Mouse (Mus musculus): ENCODE results near the gene Gpr142.

Gpr142 gene

GRCm38 (mm10) chr11:114798624-114799023 is at the start of gene Gpr142:
Gene Gpr142 (plus strand): TSS chr11:114798924.
- DNase-seq, result no peak

- no peak for DNase-seq
These were observed 33.6 kb upstream of the Gpr142 start, which contains the start of gene Kif19a for GRCm38 (mm10) chr11:114764820-114765818. Gene Kif19a (plus strand): TSS chr11:114765388.

DNA sequence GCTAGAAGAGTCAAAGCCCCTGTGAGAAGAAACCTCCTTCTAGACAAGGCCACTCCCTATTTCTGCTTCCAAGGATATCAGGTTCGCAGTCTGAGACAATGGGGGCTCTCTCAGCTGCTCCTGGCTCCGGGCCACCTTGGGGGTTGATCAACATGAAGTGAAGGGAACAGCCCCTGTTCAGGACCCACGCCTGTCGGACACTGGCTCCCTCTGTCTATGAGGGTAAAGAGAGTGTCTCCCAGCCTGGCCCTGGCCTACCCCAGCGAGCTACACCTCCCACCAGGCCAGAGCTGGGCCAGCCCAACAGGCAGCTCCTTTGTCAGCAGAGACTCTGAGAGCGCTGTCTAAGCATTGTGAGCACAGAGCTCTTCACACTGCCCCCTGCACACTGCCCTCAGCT is 28.8 kb upstream of the Gpr142 start:
- DNase-seq, result no peak

DNA sequence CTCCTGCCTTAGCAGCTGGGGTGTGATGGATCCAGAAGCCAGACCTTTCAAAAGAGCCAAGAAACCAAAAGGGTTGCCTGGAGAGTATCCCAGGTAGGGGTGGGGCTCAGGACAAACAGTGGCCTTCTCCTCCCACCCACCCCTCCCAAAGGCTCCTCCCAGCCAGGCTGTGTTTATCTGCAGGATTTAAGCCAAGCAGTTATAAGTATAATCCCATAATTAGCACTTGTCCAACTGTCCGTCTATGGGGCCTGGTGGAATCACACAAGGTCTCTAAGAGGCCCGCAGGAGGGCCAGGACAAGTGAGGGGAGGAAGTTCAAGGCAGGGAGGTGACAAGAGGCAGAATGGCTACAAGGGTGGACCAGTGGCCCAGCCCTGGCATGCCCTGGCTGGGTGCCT is 26.8 kb upstream of the Gpr142 start:
- no peak for DNase-seq

GRCm38 (mm10) chr11:114780076-114780475 is 18.6 kb upstream of the Gpr142 start:
- DNase-seq, result no peak

GRCm38 (mm10) chr11:114785892-114786291 is 12.8 kb upstream of the Gpr142 start:
- no peak for DNase-seq

- peak; percentile 49 for DNase-seq
These were observed 12.4 kb upstream of the Gpr142 start for GRCm38 (mm10) chr11:114786326-114786725.

GRCm38 (mm10) chr11:114787611-114788010 is 11.1 kb upstream of the Gpr142 start:
- no peak for DNase-seq

GRCm38 (mm10) chr11:114789061-114789714 is 9.5 kb upstream of the Gpr142 start:
- DNase-seq, result peak; percentile 91

- no peak for DNase-seq
These were observed 9.0 kb upstream of the Gpr142 start for GRCm38 (mm10) chr11:114789716-114790115.

DNA sequence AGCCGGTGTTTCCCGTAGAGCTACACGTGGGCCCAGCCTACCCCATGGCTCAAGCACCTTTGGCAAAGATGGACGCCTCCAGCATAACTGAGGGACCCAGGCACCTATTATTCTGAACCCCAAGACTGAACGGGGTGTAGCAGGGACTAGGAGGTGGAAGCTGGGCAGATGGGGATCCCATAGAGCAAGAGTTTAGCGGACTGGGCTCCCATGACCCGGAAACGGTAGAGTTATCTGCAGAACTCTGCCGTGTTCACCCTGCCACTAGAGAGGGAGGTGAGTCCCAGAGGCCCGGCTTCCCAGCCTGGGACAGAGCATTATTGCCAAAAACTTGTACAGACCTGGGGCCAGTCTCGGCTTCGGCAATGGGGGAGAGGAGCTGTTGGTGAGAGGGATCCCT is 8.6 kb upstream of the Gpr142 start:
- DNase-seq, result no peak

GRCm38 (mm10) chr11:114790841-114791240 is 7.9 kb upstream of the Gpr142 start:
- DNase-seq, result no peak

DNA sequence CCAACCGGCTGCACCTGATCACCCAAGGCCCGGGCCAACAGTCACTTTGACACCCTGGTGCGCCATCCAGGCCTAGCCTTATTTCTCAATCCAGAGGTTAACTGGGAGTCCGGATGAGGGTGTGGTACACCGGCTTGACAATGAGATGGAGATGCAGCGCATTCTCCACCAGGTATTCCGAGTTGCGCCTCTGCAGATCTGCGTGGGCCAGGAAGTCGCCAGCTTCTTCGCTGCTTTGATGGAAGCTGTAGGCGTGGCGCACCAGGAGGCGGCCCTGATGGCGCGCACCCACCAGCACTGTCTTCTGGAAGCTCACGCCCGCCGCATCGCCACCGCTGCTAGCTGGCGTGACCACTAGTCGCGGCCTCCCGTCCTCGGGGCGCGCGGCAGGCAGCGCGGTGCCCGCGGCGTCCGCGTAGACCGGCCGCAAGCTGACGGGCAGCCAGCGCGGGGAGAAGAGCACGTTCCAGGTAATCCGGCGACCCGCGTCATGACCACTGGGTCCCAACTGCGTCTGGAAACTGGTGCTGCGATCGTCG is 7.3 kb upstream of the Gpr142 start:
- DNase-seq, result peak; percentile 30

DNA sequence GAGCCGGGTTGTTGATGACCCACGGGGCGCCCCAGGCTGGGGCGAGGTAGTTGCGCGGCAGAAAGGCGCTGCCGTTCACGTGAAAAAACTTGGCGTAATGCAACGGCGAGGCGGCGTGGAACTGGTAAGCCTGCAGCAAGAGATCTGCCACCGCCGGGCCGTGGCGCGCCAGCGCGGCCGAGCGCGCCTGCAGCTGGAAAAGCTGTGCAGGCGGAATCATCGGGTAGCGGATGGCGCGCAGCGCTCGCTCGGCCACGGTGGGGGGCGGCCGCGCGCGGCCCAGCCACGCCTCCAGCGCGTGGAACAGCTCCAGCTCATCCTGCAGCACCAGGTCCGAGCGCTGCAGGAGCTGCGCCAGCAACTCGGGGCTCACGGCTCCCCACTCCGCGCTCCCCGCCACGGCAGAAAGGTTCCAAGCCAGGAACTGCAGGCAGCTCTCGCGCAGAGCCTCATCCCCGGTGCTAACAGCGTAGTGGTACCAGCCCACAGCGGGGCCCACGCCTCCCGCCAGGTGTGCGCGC is 6.8 kb upstream of the Gpr142 start:
- peak; percentile 69 for DNase-seq

DNA sequence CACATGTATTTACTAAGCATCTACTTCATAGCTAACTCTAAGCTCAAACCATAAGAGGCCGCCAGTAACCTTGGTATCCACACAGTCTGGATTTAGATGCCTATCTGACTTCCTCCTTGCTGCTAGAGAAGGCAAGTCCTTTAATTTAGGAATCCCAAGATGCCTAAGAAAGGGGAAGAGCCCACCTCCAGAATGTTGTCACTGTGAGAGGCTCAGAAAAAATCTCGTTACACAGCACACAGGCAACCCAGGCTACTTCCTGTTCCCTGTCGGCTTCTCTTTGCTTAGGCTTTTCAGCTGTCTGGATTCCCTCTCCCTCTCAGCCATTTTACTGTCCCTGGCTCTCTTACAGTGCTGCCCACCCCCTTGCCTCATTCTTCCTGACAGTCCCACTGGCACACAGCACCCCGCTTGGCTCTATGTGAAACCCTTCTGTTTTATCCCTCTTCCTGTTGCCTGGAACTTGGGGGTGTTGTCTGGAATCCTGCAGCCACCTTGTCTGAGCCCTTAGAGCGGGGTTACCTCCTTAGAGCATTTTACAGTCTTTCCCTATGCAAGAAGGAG is 5.7 kb upstream of the Gpr142 start:
- DNase-seq, result no peak

DNA sequence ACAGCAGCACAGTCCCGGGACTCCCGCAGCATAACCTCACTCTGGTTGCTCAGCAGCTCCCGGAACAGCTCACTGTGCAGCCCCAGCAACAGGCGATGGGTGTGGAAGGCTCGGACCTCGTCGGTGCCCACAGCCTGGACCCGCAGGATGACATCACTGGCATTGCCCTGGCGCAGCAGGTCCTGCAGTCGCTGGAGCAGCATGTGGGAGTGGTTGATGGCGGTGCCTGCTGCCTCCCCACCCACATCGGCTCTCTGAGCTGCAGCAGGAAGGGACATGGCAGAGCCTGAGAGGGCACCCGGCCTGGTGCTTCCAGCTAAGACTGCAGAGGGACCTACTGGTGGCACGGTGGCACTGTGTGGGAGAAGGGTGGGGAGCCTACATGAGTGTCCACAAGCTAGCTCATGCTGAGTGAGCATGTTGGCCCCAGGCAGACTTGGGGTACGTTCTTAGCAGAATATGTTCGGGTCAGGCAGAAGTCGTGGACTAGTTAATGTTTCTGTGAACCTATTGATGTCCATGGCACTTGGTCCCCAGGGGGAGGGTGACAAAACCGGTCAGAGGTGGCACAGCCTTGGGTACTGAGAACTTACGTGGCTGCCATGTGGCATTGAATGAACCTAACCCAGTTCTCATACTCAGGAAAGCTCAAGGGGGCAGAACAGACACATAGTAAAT is 4.7 kb upstream of the Gpr142 start:
- DNase-seq, result no peak

DNA sequence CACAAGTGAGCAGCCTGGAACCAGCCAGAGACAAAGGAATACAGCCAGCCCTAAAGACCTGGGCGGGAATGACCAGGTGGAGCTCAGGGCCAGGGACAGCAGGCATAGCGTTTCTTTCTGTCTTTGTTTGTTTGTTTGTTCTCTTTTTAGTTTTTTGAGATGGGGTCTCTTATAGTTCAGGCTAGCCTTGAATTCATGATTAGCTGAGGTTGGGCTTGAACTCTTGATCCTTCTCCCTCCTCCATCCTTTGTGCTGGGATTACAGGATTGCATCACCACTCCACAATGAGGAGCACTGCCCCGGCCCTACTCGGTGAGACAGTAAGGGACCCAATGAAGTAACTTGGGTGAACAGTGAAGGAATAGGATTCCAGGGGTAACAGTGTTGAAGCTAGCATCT is 4.0 kb upstream of the Gpr142 start:
- DNase-seq, result no peak

DNA sequence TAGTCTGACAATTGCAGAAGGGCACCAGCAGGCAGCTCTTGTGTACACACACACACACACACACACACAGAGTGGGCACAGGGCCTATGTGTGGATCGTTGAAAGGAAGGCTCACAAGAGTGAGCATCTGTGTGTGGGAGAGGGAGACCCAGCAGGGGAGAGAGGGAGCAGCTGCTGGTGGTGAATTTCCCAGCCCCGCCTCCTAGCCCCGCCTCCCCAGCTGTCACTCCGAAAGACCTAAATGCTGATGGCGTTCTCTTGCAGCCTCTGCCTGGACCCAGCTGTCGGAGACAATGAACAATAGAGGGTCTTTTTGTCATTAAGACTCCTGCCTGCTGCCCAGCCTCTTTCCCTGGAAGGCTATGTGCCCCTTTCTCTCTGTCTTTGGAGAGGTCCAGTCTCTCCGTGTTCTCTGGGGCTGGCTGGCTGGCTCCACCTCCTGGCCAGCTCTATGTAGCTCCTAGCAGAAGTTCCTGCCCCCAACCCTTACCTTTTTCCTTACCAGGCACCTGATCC is 3.4 kb upstream of the Gpr142 start:
- peak; percentile 89 for DNase-seq

- peak; percentile 60 for DNase-seq
These were observed 2.8 kb upstream of the Gpr142 start, which contains the start of gene Btbd17 for GRCm38 (mm10) chr11:114795848-114796322. Gene Btbd17 (minus strand): TSS chr11:114795945.

DNA sequence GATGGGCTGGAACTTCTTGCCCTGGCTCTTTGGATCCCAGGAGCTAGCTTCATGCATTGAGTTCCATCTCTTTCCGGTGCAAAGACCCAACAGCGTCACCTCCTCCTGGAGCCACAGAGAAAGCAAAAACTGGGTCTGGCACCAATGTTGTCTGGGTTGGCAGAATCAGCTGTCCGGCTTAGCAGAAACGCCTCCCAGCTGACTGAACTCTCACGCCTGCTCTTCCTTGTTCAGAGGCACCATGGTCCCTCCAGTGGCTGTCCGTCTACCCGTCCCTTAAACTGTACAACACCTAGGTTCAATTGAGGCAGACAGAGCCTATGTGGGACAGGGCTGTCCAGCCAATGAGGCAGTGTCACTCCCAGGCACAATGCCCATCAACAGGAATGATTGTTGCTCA is 1.5 kb upstream of the Gpr142 start:
- no peak for DNase-seq

DNA sequence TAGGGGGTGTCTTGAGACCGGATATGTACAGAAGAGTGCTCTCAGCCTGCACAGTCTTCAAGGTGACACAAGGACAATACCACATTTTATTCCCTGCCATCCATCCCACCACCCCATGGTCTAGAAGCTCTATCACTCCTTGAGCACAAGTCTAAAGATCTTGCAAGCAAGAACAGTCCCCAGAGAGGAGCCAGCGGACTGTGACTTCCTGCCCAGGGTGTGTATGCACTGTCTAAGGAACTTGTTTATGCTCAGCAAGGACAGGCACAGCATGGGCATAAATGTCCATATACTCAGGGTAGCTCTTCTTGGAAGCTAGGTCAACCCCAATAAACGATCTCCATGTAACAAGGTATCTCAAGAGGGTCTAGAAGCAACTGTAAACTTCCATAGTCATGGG is 743 bp upstream of the Gpr142 start:
- DNase-seq, result no peak

GRCm38 (mm10) chr11:114801906-114802305 is 3.2 kb downstream of the Gpr142 start:
- no peak for DNase-seq
